Mouse (Mus musculus) liver, adult (tissue): ENCODE measurements around the gene Baiap2l1.

Source experiments
- GATA4 ChIP-seq: IDR thresholded peaks from 2 replicates; pipeline ENCODE4 v1.6.1; 2014; ENCODE audit warnings: mild to moderate bottlenecking, low read length; ENCODE audit not compliant: insufficient replicate concordance

The Baiap2l1 gene

GRCm38 (mm10) chr5:144279081-144279541 lies 78.8 kb downstream of the Baiap2l1 start:
- TF ChIP-seq GATA4, result no peak

- no peak for TF ChIP-seq GATA4
Observed at GRCm38 (mm10) chr5:144278374-144278960, 79.4 kb downstream of the Baiap2l1 start.

GRCm38 (mm10) chr5:144276898-144277630 lies 80.8 kb downstream of the Baiap2l1 start:
- no peak for TF ChIP-seq GATA4

GRCm38 (mm10) chr5:144274904-144275303 lies 83.0 kb downstream of the Baiap2l1 start:
- TF ChIP-seq GATA4, result no peak

- TF ChIP-seq GATA4, result no peak
Observed at GRCm38 (mm10) chr5:144271772-144272171, 86.1 kb downstream of the Baiap2l1 start.

- no peak for TF ChIP-seq GATA4
Observed at GRCm38 (mm10) chr5:144271118-144271517, 86.8 kb downstream of the Baiap2l1 start.

GRCm38 (mm10) chr5:144270420-144270819 lies 87.5 kb downstream of the Baiap2l1 start:
- TF ChIP-seq GATA4, result no peak

GRCm38 (mm10) chr5:144269926-144270325 lies 88.0 kb downstream of the Baiap2l1 start:
- TF ChIP-seq GATA4, result no peak

- no peak for TF ChIP-seq GATA4
Observed at GRCm38 (mm10) chr5:144267535-144268241, 90.2 kb downstream of the Baiap2l1 start.

- no peak for TF ChIP-seq GATA4
Observed at GRCm38 (mm10) chr5:144263496-144263895, 94.4 kb downstream of the Baiap2l1 start.

- TF ChIP-seq GATA4, result no peak
Observed at GRCm38 (mm10) chr5:144263082-144263481, 94.8 kb downstream of the Baiap2l1 start.

- no peak for TF ChIP-seq GATA4
Observed at GRCm38 (mm10) chr5:144261829-144262228, 96.1 kb downstream of the Baiap2l1 start.

- TF ChIP-seq GATA4, result no peak
Observed at GRCm38 (mm10) chr5:144261309-144261708, 96.6 kb downstream of the Baiap2l1 start.

- TF ChIP-seq GATA4, result no peak
Observed at GRCm38 (mm10) chr5:144260464-144260863, 97.4 kb downstream of the Baiap2l1 start.

GRCm38 (mm10) chr5:144259228-144259627 lies 98.7 kb downstream of the Baiap2l1 start:
- no peak for TF ChIP-seq GATA4

- TF ChIP-seq GATA4, result no peak
Observed at GRCm38 (mm10) chr5:144258687-144259086, 99.2 kb downstream of the Baiap2l1 start.

GRCm38 (mm10) chr5:144258131-144258611 lies 99.7 kb downstream of the Baiap2l1 start:
- no peak for TF ChIP-seq GATA4
